Mouse (Mus musculus) kidney, postnatal 14 days (tissue): ENCODE measurements around the gene Htr2a.
A peak's percentile ranks its signal among the peaks of the same experiment; 100 is the strongest.

Source experiments
- DNase-seq: peaks from one replicate; pipeline ENCODE4 v3.0.0; 2022; ENCODE audit warnings: mixed read lengths

Gene Htr2a

GRCm38 (mm10) chr14:74640819-74641381 is at the start of gene Htr2a:
Gene Htr2a (plus strand): TSS chr14:74640840.
- peak; percentile 16 for DNase-seq

GRCm38 (mm10) chr14:74601333-74602087 is 39.1 kb upstream of the Htr2a start:
- DNase-seq = no peak

- peak; percentile 61 for DNase-seq
Measured at GRCm38 (mm10) chr14:74602543-74602942, 38.1 kb upstream of the Htr2a start.

- no peak for DNase-seq
Measured at GRCm38 (mm10) chr14:74603131-74603766, 37.4 kb upstream of the Htr2a start.

- DNase-seq = no peak
Measured at GRCm38 (mm10) chr14:74611326-74611725, 29.3 kb upstream of the Htr2a start.

- DNase-seq = peak; percentile 7
Measured at GRCm38 (mm10) chr14:74618858-74619257, 21.8 kb upstream of the Htr2a start.

GRCm38 (mm10) chr14:74638071-74638470 is 2.6 kb upstream of the Htr2a start:
- no peak for DNase-seq

GRCm38 (mm10) chr14:74641668-74642230 is 1.1 kb downstream of the Htr2a start:
- DNase-seq = no peak

GRCm38 (mm10) chr14:74643296-74643695 is 2.7 kb downstream of the Htr2a start:
- peak; percentile 85 for DNase-seq

GRCm38 (mm10) chr14:74646107-74646793 is 5.6 kb downstream of the Htr2a start:
- no peak for DNase-seq

GRCm38 (mm10) chr14:74650001-74650400 is 9.4 kb downstream of the Htr2a start:
- no peak for DNase-seq

GRCm38 (mm10) chr14:74651678-74652077 is 11.0 kb downstream of the Htr2a start:
- DNase-seq = no peak

GRCm38 (mm10) chr14:74657227-74657626 is 16.6 kb downstream of the Htr2a start:
- no peak for DNase-seq

GRCm38 (mm10) chr14:74659411-74659841 is 18.8 kb downstream of the Htr2a start:
- DNase-seq = no peak

- DNase-seq = no peak
Measured at GRCm38 (mm10) chr14:74672137-74673019, 31.7 kb downstream of the Htr2a start.

GRCm38 (mm10) chr14:74673020-74673350 is 32.3 kb downstream of the Htr2a start:
- DNase-seq = no peak

GRCm38 (mm10) chr14:74673584-74673983 is 32.9 kb downstream of the Htr2a start:
- no peak for DNase-seq

- no peak for DNase-seq
Measured at GRCm38 (mm10) chr14:74679841-74680240, 39.2 kb downstream of the Htr2a start.

GRCm38 (mm10) chr14:74684298-74684978 is 43.8 kb downstream of the Htr2a start:
- no peak for DNase-seq

GRCm38 (mm10) chr14:74691963-74692362 is 51.3 kb downstream of the Htr2a start:
- no peak for DNase-seq

GRCm38 (mm10) chr14:74696766-74697165 is 56.1 kb downstream of the Htr2a start:
- peak; percentile 6 for DNase-seq

- no peak for DNase-seq
Measured at GRCm38 (mm10) chr14:74697432-74697831, 56.8 kb downstream of the Htr2a start.
